Mouse (Mus musculus): ENCODE measurements around the gene Ppm1e.
"Not testable (repeated sequence)": the region's sequence is repeated elsewhere in the genome, so short reads cannot be mapped to it uniquely, and the experiment has no call there.

The Ppm1e gene

GRCm38 (mm10) chr11:87309329-87310074 is 49.3 kb downstream of the Ppm1e start:
- DNase-seq: peak; percentile 83

- DNase-seq: peak; percentile 70
Observed at GRCm38 (mm10) chr11:87299066-87299465, 59.8 kb downstream of the Ppm1e start.

- peak; percentile 79 for DNase-seq
Observed at GRCm38 (mm10) chr11:87296467-87296866, 62.4 kb downstream of the Ppm1e start.

GRCm38 (mm10) chr11:87295636-87296035 is 63.2 kb downstream of the Ppm1e start:
- peak; percentile 48 for DNase-seq

- peak; percentile 28 for DNase-seq
Observed at GRCm38 (mm10) chr11:87289313-87289712, 69.5 kb downstream of the Ppm1e start.

- peak; percentile 8 for DNase-seq
Observed at GRCm38 (mm10) chr11:87286194-87286593, 72.6 kb downstream of the Ppm1e start.

- peak; percentile 80 for DNase-seq
Observed at GRCm38 (mm10) chr11:87281907-87282475, 76.8 kb downstream of the Ppm1e start.

- peak; percentile 72 for DNase-seq
Observed at GRCm38 (mm10) chr11:87279461-87279860, 79.4 kb downstream of the Ppm1e start.

- DNase-seq: no peak
Observed at GRCm38 (mm10) chr11:87278807-87279206, 80.0 kb downstream of the Ppm1e start.

GRCm38 (mm10) chr11:87276240-87276985 is 82.4 kb downstream of the Ppm1e start:
- DNase-seq: peak; percentile 75

- DNase-seq: peak; percentile 70
Observed at GRCm38 (mm10) chr11:87275420-87276048, 83.3 kb downstream of the Ppm1e start.

- DNase-seq: peak; percentile 5
Observed at GRCm38 (mm10) chr11:87272725-87273124, 86.1 kb downstream of the Ppm1e start.

GRCm38 (mm10) chr11:87271479-87271878 is 87.3 kb downstream of the Ppm1e start:
- DNase-seq: peak; percentile 45

GRCm38 (mm10) chr11:87270958-87271357 is 87.9 kb downstream of the Ppm1e start:
- DNase-seq: peak; percentile 34

GRCm38 (mm10) chr11:87270446-87270845 is 88.4 kb downstream of the Ppm1e start:
- peak; percentile 64 for DNase-seq

GRCm38 (mm10) chr11:87268803-87269202 is 90.0 kb downstream of the Ppm1e start:
- peak; percentile 23 for DNase-seq

- DNase-seq: no peak
Observed at GRCm38 (mm10) chr11:87266246-87266645, 92.6 kb downstream of the Ppm1e start.

- DNase-seq: peak; percentile 72
Observed at GRCm38 (mm10) chr11:87263946-87264345, 94.9 kb downstream of the Ppm1e start.

- not testable (repeated sequence) for DNase-seq
Observed at GRCm38 (mm10) chr11:87261705-87262104, 97.1 kb downstream of the Ppm1e start.

GRCm38 (mm10) chr11:87259792-87260191 is 99.0 kb downstream of the Ppm1e start:
- no peak for DNase-seq

GRCm38 (mm10) chr11:87257282-87257681 is 101.5 kb downstream of the Ppm1e start:
- DNase-seq: no peak

- DNase-seq: peak; percentile 34
Observed at GRCm38 (mm10) chr11:87254149-87254548, 104.7 kb downstream of the Ppm1e start.

GRCm38 (mm10) chr11:87253294-87253693 is 105.5 kb downstream of the Ppm1e start:
- DNase-seq: peak; percentile 64

Measured in heart, adult 11 months (tissue).